In the genomic region with DNA sequence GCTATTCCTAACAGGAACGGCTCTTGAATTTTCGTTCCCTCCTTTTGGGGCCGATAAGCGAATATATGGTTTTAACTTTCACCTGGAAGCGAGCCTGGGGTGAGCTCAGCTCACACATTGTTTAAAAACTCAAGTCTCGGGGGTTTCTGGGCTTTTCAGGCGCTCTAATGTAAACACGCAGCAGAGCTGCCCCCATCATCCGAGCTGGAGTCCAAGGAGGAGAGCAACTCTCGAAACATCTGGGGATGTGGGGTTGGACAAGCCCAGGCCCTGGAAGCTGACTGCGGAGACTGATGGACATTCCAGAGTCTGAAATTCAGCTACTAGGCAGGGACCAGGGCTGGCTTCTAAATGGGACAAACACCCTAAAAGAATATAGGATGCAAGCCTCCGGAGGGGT, we compare ENCODE assay signal across 10 mouse cellular contexts. TPM values are rescaled to one million over a fixed set of nuclear protein-coding genes. Genes with fewer than 3 reads are reported as not detected.
A peak's percentile ranks its signal among the peaks of the same experiment; 100 is the strongest.
DNase-seq lines count a peak whose midpoint lies in the region; ATAC-seq and TF ChIP-seq lines count a peak whose summit lies in the region.
"Had no signal": no experiment of that assay in that cellular context is flagged by ENCODE, and none has a peak within 500 bp of the region (broad histone marks: within the 10 kb centered on the region; RNA-seq: fewer than 3 reads in every experiment).

No protein-coding gene starts in this region.

- H3K4me2 ChIP-seq in forebrain, embryonic 13.5 days, result peak overlapping the region; percentile 92
- no peak overlapping the region for H3K4me2 ChIP-seq in forebrain, embryonic 15.5 days (replicated peaks)
- 0 out of 2 replicates have a peak overlapping the region, but pooled peaks have one; percentile 54 for H3K4me2 ChIP-seq in liver, embryonic 12.5 days
- no peak overlapping the region for H3K4me2 ChIP-seq in liver, postnatal 0 days (ENCODE audit: low read depth, low read length)
- H3K4me2 ChIP-seq in neural tube, embryonic 13.5 days, result peak overlapping the region; percentile 71

- no peak for TF ChIP-seq POLR2A in embryonic fibroblast, embryonic 13.5 days (IDR thresholded peaks at IDR 0.05; ENCODE audit: low read depth, low read length)

- no peak overlapping the region for H3K4me3 ChIP-seq in forebrain, embryonic 13.5 days
- H3K4me3 ChIP-seq in forebrain, embryonic 15.5 days, result no peak overlapping the region
- no peak overlapping the region for H3K4me3 ChIP-seq in liver, embryonic 12.5 days
- H3K4me3 ChIP-seq in liver, postnatal 0 days (ENCODE audit: low read depth, low read length), result no peak overlapping the region
- peak overlapping the region; percentile 40 for H3K4me3 ChIP-seq in embryonic fibroblast, embryonic 13.5 days (ENCODE audit: insufficient read depth, low read length)
- H3K4me3 ChIP-seq in neural tube, embryonic 13.5 days, result no peak overlapping the region

- 27% methylated on average over 12 of the region's 12 CpGs for WGBS in forebrain, embryonic 13.5 days
- WGBS in forebrain, embryonic 15.5 days, result 35% methylated on average over 12 of the region's 12 CpGs
- 43% methylated on average over 12 of the region's 12 CpGs for WGBS in liver, embryonic 12.5 days (ENCODE audit: insufficient replicate concordance)
- WGBS in liver, postnatal 0 days (ENCODE audit: insufficient replicate concordance), result 46% methylated on average over 12 of the region's 12 CpGs
- 33% methylated on average over 12 of the region's 12 CpGs for WGBS in neural tube, embryonic 13.5 days

- DNase-seq in liver, postnatal 0 days, result no peak
- no peak for DNase-seq in spleen, postnatal 36 days (ENCODE audit: low spot score in 2 of 2)
- no peak for DNase-seq in retina, embryonic 14.5 days (ENCODE audit: low spot score)
- DNase-seq: B cell, adult 2 months had no signal

- no peaks in the 10 kb centered on the region for H3K9me3 ChIP-seq in forebrain, embryonic 13.5 days (replicated peaks)
- no peaks in the 10 kb centered on the region for H3K9me3 ChIP-seq in forebrain, embryonic 15.5 days
- no peaks in the 10 kb centered on the region for H3K9me3 ChIP-seq in liver, embryonic 12.5 days (replicated peaks)
- H3K9me3 ChIP-seq in liver, postnatal 0 days (ENCODE audit: low read length), result peaks cover 4% of the 10 kb centered on the region; the same call in 1 of the 2 replicates
- H3K9me3 ChIP-seq in neural tube, embryonic 13.5 days, result no peaks in the 10 kb centered on the region

- peaks cover 22% of the 10 kb centered on the region; the same call in 1 of the 2 replicates for H3K27me3 ChIP-seq in forebrain, embryonic 13.5 days
- H3K27me3 ChIP-seq in forebrain, embryonic 15.5 days, result peaks cover 15% of the 10 kb centered on the region
- H3K27me3 ChIP-seq in liver, embryonic 12.5 days (replicated peaks), result peaks cover 48% of the 10 kb centered on the region
- H3K27me3 ChIP-seq in liver, postnatal 0 days (ENCODE audit: insufficient read depth, low read length), result peaks cover 26% of the 10 kb centered on the region
- peaks cover 27% of the 10 kb centered on the region for H3K27me3 ChIP-seq in neural tube, embryonic 13.5 days

- no peak overlapping the region for H3K27ac ChIP-seq in forebrain, embryonic 13.5 days
- H3K27ac ChIP-seq in forebrain, embryonic 15.5 days (replicated peaks), result no peak overlapping the region
- no peak overlapping the region for H3K27ac ChIP-seq in liver, embryonic 12.5 days
- no peak overlapping the region for H3K27ac ChIP-seq in liver, postnatal 0 days (ENCODE audit: low read depth)
- 0 out of 2 replicates have a peak overlapping the region, but pooled peaks have one; percentile 12 for H3K27ac ChIP-seq in embryonic fibroblast, embryonic 13.5 days (ENCODE audit: insufficient read depth, low read length)
- no peak overlapping the region for H3K27ac ChIP-seq in neural tube, embryonic 13.5 days (replicated peaks)
- H3K27ac ChIP-seq: macrophage had no signal

- no peaks in the 10 kb centered on the region for H3K36me3 ChIP-seq in forebrain, embryonic 13.5 days (ENCODE audit: poor library complexity, severe bottlenecking)
- H3K36me3 ChIP-seq in forebrain, embryonic 15.5 days, result no peaks in the 10 kb centered on the region
- H3K36me3 ChIP-seq in liver, embryonic 12.5 days, result no peaks in the 10 kb centered on the region
- H3K36me3 ChIP-seq in liver, postnatal 0 days (replicated peaks; ENCODE audit: insufficient read depth, low read length), result no peaks in the 10 kb centered on the region
- H3K36me3 ChIP-seq in neural tube, embryonic 13.5 days, result no peaks in the 10 kb centered on the region

- TF ChIP-seq EP300 in liver, postnatal 0 days (IDR thresholded peaks at IDR 0.05; ENCODE audit: low read depth), result no peak

- TF ChIP-seq CTCF in liver, postnatal 0 days (IDR thresholded peaks at IDR 0.05; ENCODE audit: low read depth), result no peak
- no peak for TF ChIP-seq CTCF in embryonic fibroblast, embryonic 13.5 days (IDR thresholded peaks at IDR 0.05; ENCODE audit: borderline replicate concordance, insufficient read depth, low read length)

- H3K4me1 ChIP-seq in forebrain, embryonic 13.5 days, result peaks cover 13% of the 10 kb centered on the region
- peaks cover 8% of the 10 kb centered on the region for H3K4me1 ChIP-seq in forebrain, embryonic 15.5 days
- H3K4me1 ChIP-seq in liver, embryonic 12.5 days, result peaks cover 6% of the 10 kb centered on the region; the same call in 1 of the 2 replicates
- H3K4me1 ChIP-seq in liver, postnatal 0 days (ENCODE audit: insufficient read depth), result 0 out of 2 replicates have a peak, but pooled peaks cover 4% of the 10 kb centered on the region
- no peaks in the 10 kb centered on the region for H3K4me1 ChIP-seq in embryonic fibroblast, embryonic 13.5 days (ENCODE audit: control insufficient read depth, insufficient read depth, low read length)
- H3K4me1 ChIP-seq in neural tube, embryonic 13.5 days (replicated peaks), result peaks cover 12% of the 10 kb centered on the region

- ATAC-seq in forebrain, embryonic 13.5 days, result no peak
- no peak for ATAC-seq in forebrain, embryonic 15.5 days (replicated peaks)
- ATAC-seq in liver, embryonic 12.5 days, result no peak
- ATAC-seq in liver, postnatal 0 days, result no peak
- ATAC-seq in neural tube, embryonic 13.5 days (ENCODE audit: low read depth), result no peak

- H3K9ac ChIP-seq in forebrain, embryonic 13.5 days, result no peak overlapping the region
- H3K9ac ChIP-seq in forebrain, embryonic 15.5 days (replicated peaks), result no peak overlapping the region
- H3K9ac ChIP-seq in liver, embryonic 12.5 days, result no peak overlapping the region
- no peak overlapping the region for H3K9ac ChIP-seq in liver, postnatal 0 days (replicated peaks)
- H3K9ac ChIP-seq in neural tube, embryonic 13.5 days, result no peak overlapping the region

RNA-seq across cellular contexts. Expression of a gene that starts 1.1 kb away (rescaled TPM):
- polyA plus RNA-seq in forebrain, embryonic 13.5 days (2015; fragmentation: Nextera tagmentation; extraction: Ambion mirVana), result 3.5 and 4.4 TPM in 2 replicates
- 2.7 and 3.6 TPM in 2 replicates for polyA plus RNA-seq in forebrain, embryonic 15.5 days (2015; fragmentation: Nextera tagmentation; extraction: Ambion mirVana)
- 2.4 and 2.9 TPM in 2 replicates for polyA plus RNA-seq in liver, embryonic 12.5 days (2016; fragmentation: Nextera tagmentation; extraction: Ambion mirVana)
- polyA plus RNA-seq in liver, postnatal 0 days (2015; fragmentation: Nextera tagmentation; extraction: Ambion mirVana), result 1.1 and 1.8 TPM in 2 replicates
- 21.0 TPM in 2 replicates for polyA plus RNA-seq in embryonic fibroblast, embryonic 13.5 days (2011; ENCODE audit: insufficient read length, low read depth, missing spikeins)
- polyA plus RNA-seq in neural tube, embryonic 13.5 days (2015; fragmentation: Nextera tagmentation; extraction: Ambion mirVana), result 5.6 and 6.5 TPM in 2 replicates
- polyA plus RNA-seq: macrophage had no signal

RNA-seq across cellular contexts. Expression of a gene that starts 49.3 kb away (rescaled TPM):
- 1.3 and 1.5 TPM in 2 replicates for polyA plus RNA-seq in forebrain, embryonic 13.5 days (2015; fragmentation: Nextera tagmentation; extraction: Ambion mirVana)
- 2.2 and 2.4 TPM in 2 replicates for polyA plus RNA-seq in forebrain, embryonic 15.5 days (2015; fragmentation: Nextera tagmentation; extraction: Ambion mirVana)
- polyA plus RNA-seq in liver, embryonic 12.5 days (2016; fragmentation: Nextera tagmentation; extraction: Ambion mirVana), result 0.19 and 0.43 TPM in 2 replicates
- polyA plus RNA-seq in liver, postnatal 0 days (2015; fragmentation: Nextera tagmentation; extraction: Ambion mirVana), result 0.11 and 0.21 TPM in 2 replicates
- 0.42 and 0.65 TPM in 2 replicates for polyA plus RNA-seq in embryonic fibroblast, embryonic 13.5 days (2011; ENCODE audit: insufficient read length, low read depth, missing spikeins)
- 2.2 and 3.1 TPM in 2 replicates for polyA plus RNA-seq in neural tube, embryonic 13.5 days (2015; fragmentation: Nextera tagmentation; extraction: Ambion mirVana)

Comparison
In these comparisons a context has a peak if more than half of its experiments do, and no peak if none do; other contexts are left out.
1. H3K4me2 ChIP-seq: peak in forebrain, embryonic 13.5 days (single experiment), liver, embryonic 12.5 days (single experiment) and neural tube, embryonic 13.5 days (single experiment); none in forebrain, embryonic 15.5 days (single experiment) and liver, postnatal 0 days (single experiment).